In genomic region chr8:117701859-117702258, GRCm38 (mm10) we compare ENCODE assay signal across 10 mouse cellular contexts. TPM values are rescaled to one million over a fixed set of nuclear protein-coding genes. Genes with fewer than 3 reads are reported as not detected.
DNase-seq lines count a peak whose midpoint lies in the region; ATAC-seq and TF ChIP-seq lines count a peak whose summit lies in the region.
"Had no signal": no experiment of that assay in that cellular context is flagged by ENCODE, and none has a peak within 500 bp of the region (broad histone marks: within the 10 kb centered on the region; RNA-seq: fewer than 3 reads in every experiment).

Gene Hsd17b2 (plus strand): TSS chr8:117701904.

- no peaks in the 10 kb centered on the region; the same call in 1 of the 2 replicates for H3K4me1 ChIP-seq in liver, postnatal 0 days (ENCODE audit: insufficient read depth)
- no peaks in the 10 kb centered on the region for H3K4me1 ChIP-seq in cerebellum, adult 2 months (ENCODE audit: control insufficient read depth, insufficient read depth, low read length)

- peak within 1 kb of the TSS; percentile 47 for H3K4me3 ChIP-seq in liver, postnatal 0 days (ENCODE audit: low read depth, low read length)
- no peak within 1 kb of the TSS for H3K4me3 ChIP-seq in cerebellum, adult 2 months (replicated peaks; ENCODE audit: insufficient read depth, low read depth, low read length)
- H3K4me3 ChIP-seq: heart, embryonic 10.5 days; limb, embryonic 15.5 days had no signal

- H3K36me3 ChIP-seq in liver, postnatal 0 days (replicated peaks; ENCODE audit: insufficient read depth, low read length) = no peaks in the 10 kb centered on the region
- H3K36me3 ChIP-seq: heart, embryonic 10.5 days; limb, embryonic 15.5 days had no signal

- TF ChIP-seq POLR2A in cerebellum, adult 2 months (IDR thresholded peaks at IDR 0.05; ENCODE audit: borderline replicate concordance, insufficient read depth, low read length) = no peak

- 35% methylated on average over 13 of the region's 13 CpGs for WGBS in liver, postnatal 0 days (ENCODE audit: insufficient replicate concordance)
- WGBS in cerebellum, adult 2 months = 38% methylated on average over 13 of the region's 13 CpGs

- ATAC-seq in liver, postnatal 0 days = peak; percentile 21

- peak; percentile 6 to 10 for DNase-seq in spleen, adult 18-20 months
- DNase-seq in spleen, adult 12 weeks (ENCODE audit: low spot score) = no peak
- DNase-seq in kidney, adult 8-10 months = peak; percentile 22 to 38
- DNase-seq in liver, postnatal 0 days = peak; percentile 48
- DNase-seq in urinary bladder, postnatal 36 days (ENCODE audit: low spot score in 2 of 2) = peak; percentile 32 to 39
- DNase-seq in cerebellum, adult 2 months = no peak
- no peak for DNase-seq in heart, adult 18-20 months
- no peak for DNase-seq in lung, postnatal 36 days

- no peak for TF ChIP-seq CTCF in liver, postnatal 0 days (IDR thresholded peaks at IDR 0.05; ENCODE audit: low read depth)
- TF ChIP-seq CTCF in cerebellum, adult 2 months (IDR thresholded peaks at IDR 0.05; ENCODE audit: borderline replicate concordance, insufficient read depth, low read depth, low read length) = no peak

- H3K27ac ChIP-seq in liver, postnatal 0 days (ENCODE audit: low read depth) = peak within 1 kb of the TSS; percentile 94
- H3K27ac ChIP-seq in cerebellum, adult 2 months (ENCODE audit: insufficient read depth, low read length) = no peak within 1 kb of the TSS
- H3K27ac ChIP-seq: heart, embryonic 10.5 days; limb, embryonic 15.5 days had no signal

- peak within 1 kb of the TSS; percentile 66 for H3K4me2 ChIP-seq in liver, postnatal 0 days (ENCODE audit: low read depth, low read length)
- H3K4me2 ChIP-seq: limb, embryonic 15.5 days had no signal

- H3K9me3 ChIP-seq in liver, postnatal 0 days (ENCODE audit: low read length) = no peaks in the 10 kb centered on the region
- H3K9me3 ChIP-seq: heart, embryonic 10.5 days; limb, embryonic 15.5 days had no signal

- no peaks in the 10 kb centered on the region for H3K27me3 ChIP-seq in liver, postnatal 0 days (ENCODE audit: insufficient read depth, low read length)
- H3K27me3 ChIP-seq in cerebellum, adult 2 months (ENCODE audit: control insufficient read depth, insufficient read depth, low read length) = no peaks in the 10 kb centered on the region
- H3K27me3 ChIP-seq: limb, embryonic 15.5 days had no signal

- TF ChIP-seq EP300 in liver, postnatal 0 days (IDR thresholded peaks at IDR 0.05; ENCODE audit: low read depth) = no peak

- peak within 1 kb of the TSS; percentile 71 for H3K9ac ChIP-seq in liver, postnatal 0 days (replicated peaks)
- H3K9ac ChIP-seq: limb, embryonic 15.5 days had no signal

RNA-seq across cellular contexts. Expression of gene Hsd17b2, which starts in this region (rescaled TPM):
- polyA plus RNA-seq in liver, postnatal 0 days (2015; fragmentation: Nextera tagmentation; extraction: Ambion mirVana) = 189 and 204 TPM in 2 replicates
- polyA plus RNA-seq in cerebellum, adult 2 months (2012; rRNA removed) = 1.1 and 2.0 TPM in 2 replicates
- not detected for total RNA-seq in heart, adult 18-20 months (2021)

Comparison
In these comparisons a context has a peak if more than half of its experiments do, and no peak if none do; other contexts are left out.
1. RNA of gene Hsd17b2 (polyA plus RNA-seq): 189 to 204 TPM in liver, postnatal 0 days; 1.1 to 2.0 TPM in cerebellum, adult 2 months; every median in the first group is over 10 times any median in the second.
2. DNase-seq: peak in spleen, adult 18-20 months (2 of 2), kidney, adult 8-10 months (2 of 2), liver, postnatal 0 days (single experiment) and urinary bladder, postnatal 36 days (2 of 2); none in spleen, adult 12 weeks (single experiment), cerebellum, adult 2 months (0 of 2), heart, adult 18-20 months (0 of 2) and lung, postnatal 36 days (single experiment).